Mouse (Mus musculus) G1E (cell line): ENCODE measurements around the gene Hoxc9.

ENCODE experiments used
- CTCF ChIP-seq: IDR thresholded peaks from 2 replicates; pipeline ENCODE4 v1.5.1; 2012; ENCODE audit warnings: low read depth, low read length, inconsistent platforms, mixed read lengths
- GATA1 ChIP-seq: IDR thresholded peaks from 2 replicates; pipeline ENCODE4 v1.6.1; 2012; ENCODE audit warnings: borderline replicate concordance, low read length, inconsistent platforms, mixed read lengths
- TAL1 ChIP-seq: conservative IDR thresholded peaks from 2 replicates; pipeline ENCODE4 v1.6.1; 2012; ENCODE audit warnings: low read depth, low read length, inconsistent platforms, mixed read lengths

- TF ChIP-seq CTCF (no peak), TAL1 (no peak), GATA1 (no peak)
Measured at GRCm38 (mm10) chr15:102967511-102968397, 8.5 kb upstream of the Hoxc9 start.
